Mouse (Mus musculus): Measurements from ENCODE around the gene Cdk5rap2. TPM values are rescaled to one million over a fixed set of nuclear protein-coding genes. Genes with fewer than 3 reads are reported as not detected.

Gene Cdk5rap2
- polyA plus RNA-seq, 1 experiment, result 73.1 TPM

DNA sequence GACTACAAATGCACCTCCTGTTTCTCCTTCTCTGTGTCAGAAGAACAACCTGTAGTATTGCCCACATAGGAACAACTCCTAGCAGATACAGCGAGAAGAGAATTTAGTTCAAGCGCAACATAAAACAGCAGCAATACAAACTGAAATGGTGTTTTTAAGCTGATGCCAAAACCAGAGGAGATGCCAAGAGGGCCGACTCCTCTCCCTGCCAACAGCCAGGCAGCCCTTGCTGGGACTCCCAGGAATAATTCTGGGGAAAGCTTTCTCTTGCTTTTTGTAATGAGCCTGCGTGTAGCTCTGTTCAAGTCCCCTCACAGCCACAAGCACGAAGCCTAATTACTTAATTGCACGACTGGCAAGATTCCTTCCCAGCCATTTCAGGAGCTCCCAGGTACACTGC is 120.9 kb downstream of the Cdk5rap2 start:
- Histone ChIP-seq H3K4me1 (ENCODE audit: control insufficient read depth, insufficient read depth, low read length) (no peaks in the 10 kb centered on the region), H3K27me3 (ENCODE audit: control insufficient read depth, insufficient read depth, low read length) (no peaks in the 10 kb centered on the region), H3K36me3 (ENCODE audit: control insufficient read depth, insufficient read depth, low read length) (peaks cover 3% of the 10 kb centered on the region; the same call in 1 of the 2 replicates), H3K4me3 (ENCODE audit: control insufficient read depth, low read depth, low read length) (no peak overlapping the region), H3K27ac (ENCODE audit: control insufficient read depth, insufficient read depth, low read depth, low read length) (no peak overlapping the region)
- TF ChIP-seq POLR2A (IDR thresholded peaks at IDR 0.05; ENCODE audit: control insufficient read depth, low read depth, low read length) (no peak), CTCF (IDR thresholded peaks at IDR 0.05; ENCODE audit: control insufficient read depth, insufficient read depth, insufficient replicate concordance, low read depth, low read length) (no peak)

DNA sequence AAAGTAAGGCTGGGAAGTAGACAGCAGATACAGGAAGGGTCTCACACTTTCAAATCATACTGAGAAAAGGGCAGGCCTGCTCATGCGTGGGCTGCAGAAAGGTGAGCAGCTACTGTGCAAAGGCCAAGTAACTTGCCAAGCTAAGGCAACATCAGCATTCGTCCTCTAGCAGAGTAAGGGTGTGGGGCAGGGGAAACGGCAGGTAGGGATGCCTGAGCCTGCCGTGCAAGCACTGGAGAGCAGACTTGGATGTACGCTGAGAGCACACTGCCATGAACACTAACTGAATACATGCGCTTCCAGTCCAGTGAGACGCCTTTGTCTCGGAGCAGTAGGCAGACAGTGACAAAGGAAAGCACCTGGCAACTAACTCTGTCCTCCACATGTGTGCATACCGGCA is 127.1 kb downstream of the Cdk5rap2 start:
- Histone ChIP-seq H3K4me1 (ENCODE audit: control insufficient read depth, insufficient read depth, low read length) (no peaks in the 10 kb centered on the region), H3K4me3 (ENCODE audit: control insufficient read depth, low read depth, low read length) (no peak overlapping the region), H3K27ac (ENCODE audit: control insufficient read depth, insufficient read depth, low read depth, low read length) (no peak overlapping the region), H3K27me3 (ENCODE audit: control insufficient read depth, insufficient read depth, low read length) (no peaks in the 10 kb centered on the region), H3K36me3 (ENCODE audit: control insufficient read depth, insufficient read depth, low read length) (no peaks in the 10 kb centered on the region)
- TF ChIP-seq CTCF (IDR thresholded peaks at IDR 0.05; ENCODE audit: control insufficient read depth, insufficient read depth, insufficient replicate concordance, low read depth, low read length) (no peak), POLR2A (IDR thresholded peaks at IDR 0.05; ENCODE audit: control insufficient read depth, low read depth, low read length) (no peak)

DNA sequence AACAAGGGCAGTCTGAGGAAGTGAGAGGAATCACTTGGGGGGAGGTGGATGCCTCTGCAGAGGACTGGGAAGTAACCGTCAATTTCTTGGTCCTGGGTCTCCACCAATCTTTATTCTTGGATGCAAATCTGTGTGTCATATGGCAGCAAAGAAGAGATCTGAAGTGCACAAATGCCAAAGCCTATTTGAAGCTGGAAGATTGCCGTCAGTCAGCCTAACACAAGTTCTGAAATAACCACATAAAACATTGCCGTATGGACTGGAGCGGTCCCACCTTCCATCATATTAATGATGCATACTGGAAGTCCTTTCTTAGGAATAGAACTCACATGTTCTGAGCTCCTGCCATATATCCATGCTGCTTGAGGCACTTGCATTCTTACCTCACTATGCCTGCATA is 131.4 kb downstream of the Cdk5rap2 start:
- TF ChIP-seq CTCF (IDR thresholded peaks at IDR 0.05; ENCODE audit: control insufficient read depth, insufficient read depth, insufficient replicate concordance, low read depth, low read length) (no peak), POLR2A (IDR thresholded peaks at IDR 0.05; ENCODE audit: control insufficient read depth, low read depth, low read length) (no peak)
- Histone ChIP-seq H3K4me3 (ENCODE audit: control insufficient read depth, low read depth, low read length) (no peak overlapping the region), H3K4me1 (ENCODE audit: control insufficient read depth, insufficient read depth, low read length) (no peaks in the 10 kb centered on the region), H3K36me3 (ENCODE audit: control insufficient read depth, insufficient read depth, low read length) (no peaks in the 10 kb centered on the region), H3K27ac (ENCODE audit: control insufficient read depth, insufficient read depth, low read depth, low read length) (no peak overlapping the region), H3K27me3 (ENCODE audit: control insufficient read depth, insufficient read depth, low read length) (no peaks in the 10 kb centered on the region)

DNA sequence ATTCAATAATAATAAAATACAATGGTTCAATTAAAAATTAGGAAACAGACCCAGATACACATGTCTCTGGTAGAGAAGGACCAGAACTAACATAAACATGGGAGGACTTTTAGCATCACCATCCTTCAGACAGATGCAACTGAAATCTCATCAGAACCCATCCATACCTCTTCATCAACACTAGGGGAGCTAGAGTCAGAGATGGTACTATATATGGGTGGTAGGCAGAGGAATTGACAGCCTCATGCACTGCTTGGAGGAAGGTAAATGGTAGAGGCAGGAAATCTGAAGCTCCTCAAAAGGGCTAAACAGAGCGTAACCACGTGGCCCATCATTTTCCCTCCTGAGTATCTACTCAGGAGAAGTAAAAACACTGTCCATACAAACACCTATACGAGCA is 132.2 kb downstream of the Cdk5rap2 start:
- Histone ChIP-seq H3K4me3 (ENCODE audit: control insufficient read depth, low read depth, low read length) (no peak overlapping the region), H3K27ac (ENCODE audit: control insufficient read depth, insufficient read depth, low read depth, low read length) (no peak overlapping the region), H3K36me3 (ENCODE audit: control insufficient read depth, insufficient read depth, low read length) (0 out of 2 replicates have a peak, but pooled peaks cover under 1% of the 10 kb centered on the region), H3K27me3 (ENCODE audit: control insufficient read depth, insufficient read depth, low read length) (no peaks in the 10 kb centered on the region), H3K4me1 (ENCODE audit: control insufficient read depth, insufficient read depth, low read length) (no peaks in the 10 kb centered on the region)
- TF ChIP-seq POLR2A (IDR thresholded peaks at IDR 0.05; ENCODE audit: control insufficient read depth, low read depth, low read length), result no peak
- no peak for TF ChIP-seq CTCF (IDR thresholded peaks at IDR 0.05; ENCODE audit: control insufficient read depth, insufficient read depth, insufficient replicate concordance, low read depth, low read length)

DNA sequence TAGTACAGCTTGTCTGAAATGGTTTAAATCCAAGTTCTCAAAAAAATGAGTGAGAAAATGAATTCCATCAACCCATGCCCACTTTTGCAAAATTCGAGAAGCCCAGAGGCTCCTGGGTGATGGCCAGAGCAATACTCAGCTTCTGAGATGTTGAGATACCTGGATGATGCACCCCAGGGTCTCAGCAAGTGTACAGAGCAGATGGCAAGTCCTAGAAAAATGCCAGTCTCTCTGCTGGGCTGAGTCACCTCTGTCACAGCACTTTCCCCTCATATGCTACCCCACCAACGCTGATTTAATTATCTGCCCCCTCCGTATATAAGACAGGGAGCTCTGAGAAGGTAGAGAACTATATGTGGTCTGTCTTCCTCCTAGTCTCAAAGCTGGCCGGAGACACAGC is 137.3 kb downstream of the Cdk5rap2 start:
- no peak overlapping the region for H3K4me3 ChIP-seq (ENCODE audit: control insufficient read depth, low read depth, low read length)
- peaks cover 2% of the 10 kb centered on the region; the same call in 1 of the 2 replicates for H3K36me3 ChIP-seq (ENCODE audit: control insufficient read depth, insufficient read depth, low read length)
- no peaks in the 10 kb centered on the region for H3K4me1 ChIP-seq (ENCODE audit: control insufficient read depth, insufficient read depth, low read length)
- TF ChIP-seq CTCF (IDR thresholded peaks at IDR 0.05; ENCODE audit: control insufficient read depth, insufficient read depth, insufficient replicate concordance, low read depth, low read length) (no peak), POLR2A (IDR thresholded peaks at IDR 0.05; ENCODE audit: control insufficient read depth, low read depth, low read length) (no peak)
- H3K27me3 ChIP-seq (ENCODE audit: control insufficient read depth, insufficient read depth, low read length), result no peaks in the 10 kb centered on the region
- no peak overlapping the region for H3K27ac ChIP-seq (ENCODE audit: control insufficient read depth, insufficient read depth, low read depth, low read length)

DNA sequence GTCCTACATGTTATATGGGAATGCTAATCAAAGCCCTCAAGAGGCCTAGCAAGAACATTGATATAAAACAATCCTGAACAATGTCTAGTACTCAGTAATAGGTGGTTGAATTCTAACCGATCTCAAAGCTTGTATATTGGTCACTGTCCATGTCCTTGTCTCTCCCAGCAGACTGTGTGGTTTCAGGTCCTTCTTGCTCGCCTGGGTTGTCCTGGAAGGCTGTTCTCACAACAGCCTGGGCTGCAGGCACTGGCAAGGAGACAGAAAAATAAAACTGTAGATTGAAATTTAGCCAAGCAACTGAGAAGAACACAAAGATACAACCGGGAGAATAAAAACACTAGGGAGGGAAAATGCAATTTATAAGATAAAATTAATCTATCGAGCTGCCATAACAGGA is 137.7 kb downstream of the Cdk5rap2 start:
- Histone ChIP-seq H3K27ac (ENCODE audit: control insufficient read depth, insufficient read depth, low read depth, low read length) (no peak overlapping the region), H3K4me3 (ENCODE audit: control insufficient read depth, low read depth, low read length) (no peak overlapping the region), H3K4me1 (ENCODE audit: control insufficient read depth, insufficient read depth, low read length) (no peaks in the 10 kb centered on the region), H3K27me3 (ENCODE audit: control insufficient read depth, insufficient read depth, low read length) (no peaks in the 10 kb centered on the region), H3K36me3 (ENCODE audit: control insufficient read depth, insufficient read depth, low read length) (peaks cover 2% of the 10 kb centered on the region; the same call in 1 of the 2 replicates)
- TF ChIP-seq POLR2A (IDR thresholded peaks at IDR 0.05; ENCODE audit: control insufficient read depth, low read depth, low read length), result no peak
- TF ChIP-seq CTCF (IDR thresholded peaks at IDR 0.05; ENCODE audit: control insufficient read depth, insufficient read depth, insufficient replicate concordance, low read depth, low read length), result no peak

DNA sequence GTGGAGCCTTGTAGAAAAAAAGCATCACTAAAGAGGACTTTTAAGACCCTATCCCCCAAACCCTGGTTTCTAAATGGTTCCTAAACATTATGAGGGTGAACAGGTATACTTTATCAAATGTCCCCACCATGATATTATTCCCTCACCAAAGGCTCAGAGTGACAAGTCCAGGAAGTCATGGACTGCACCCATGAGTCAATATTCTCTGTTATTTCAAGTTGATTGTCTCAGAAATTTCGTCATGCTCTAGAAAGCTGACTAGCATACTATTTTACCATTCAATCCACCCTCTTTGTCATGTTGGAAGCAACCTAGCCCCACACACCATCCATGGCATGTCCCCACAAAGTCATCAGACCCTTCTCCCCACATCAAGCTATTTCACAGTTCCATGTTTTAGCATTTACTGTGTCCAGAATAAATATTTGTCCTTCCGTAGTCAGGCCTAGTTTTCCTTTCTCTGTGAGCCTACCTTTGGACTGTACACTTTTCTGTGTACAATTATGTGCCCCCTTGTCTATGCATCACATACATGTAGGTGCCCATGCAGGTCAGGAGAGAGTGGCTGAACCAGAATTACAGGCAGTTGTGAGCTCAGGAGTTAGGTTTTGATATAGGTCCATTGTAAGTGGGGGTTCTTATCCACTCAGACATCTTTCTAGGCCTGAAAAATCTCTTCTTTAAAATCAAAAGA is 142.9 kb downstream of the Cdk5rap2 start:
- Histone ChIP-seq H3K27me3 (ENCODE audit: control insufficient read depth, insufficient read depth, low read length) (no peaks in the 10 kb centered on the region), H3K36me3 (ENCODE audit: control insufficient read depth, insufficient read depth, low read length) (no peaks in the 10 kb centered on the region; the same call in 1 of the 2 replicates), H3K27ac (ENCODE audit: control insufficient read depth, insufficient read depth, low read depth, low read length) (no peak overlapping the region), H3K4me3 (ENCODE audit: control insufficient read depth, low read depth, low read length) (no peak overlapping the region), H3K4me1 (ENCODE audit: control insufficient read depth, insufficient read depth, low read length) (no peaks in the 10 kb centered on the region)
- TF ChIP-seq CTCF (IDR thresholded peaks at IDR 0.05; ENCODE audit: control insufficient read depth, insufficient read depth, insufficient replicate concordance, low read depth, low read length), result no peak
- TF ChIP-seq POLR2A (IDR thresholded peaks at IDR 0.05; ENCODE audit: control insufficient read depth, low read depth, low read length), result no peak
